Mouse (Mus musculus) midbrain, embryonic 13.5 days (tissue): ENCODE results near the gene Shisa8. TPM values are rescaled to one million over a fixed set of nuclear protein-coding genes. Genes with fewer than 3 reads are reported as not detected.

ENCODE experiments used
- ATAC-seq: fragments of 200-750 bp; cut with Nextera tagmentation; 2 replicates; pipeline ENCODE4 v1.8.0; 2017; ENCODE audit warnings: mild to moderate bottlenecking, moderate TSS enrichment, moderate library complexity
- H3K27ac ChIP-seq: fragments of 300-500 bp; sonication (generic); 2 replicates; pipeline ENCODE4 v1.5.1; 2015; ENCODE audit warnings: inconsistent platforms, mild to moderate bottlenecking, moderate library complexity
- H3K27me3 ChIP-seq: fragments of 300-500 bp; sonication (generic); 2 replicates; pipeline ENCODE4 v1.6.1; 2015; ENCODE audit warnings: mild to moderate bottlenecking, inconsistent platforms
- H3K36me3 ChIP-seq: fragments of 300-500 bp; sonication (generic); 2 replicates; pipeline ENCODE4 v1.6.1; 2015; ENCODE audit warnings: mild to moderate bottlenecking, inconsistent platforms
- H3K4me1 ChIP-seq: fragments of 300-500 bp; sonication (generic); replicated peaks from 2 replicates; pipeline ENCODE4 v1.6.1; 2015; ENCODE audit warnings: inconsistent platforms
- H3K4me2 ChIP-seq: fragments of 300-500 bp; sonication (generic); replicated peaks from 2 replicates; pipeline ENCODE4 v1.6.1; 2015; ENCODE audit warnings: moderate library complexity, mild to moderate bottlenecking, inconsistent platforms
- H3K4me3 ChIP-seq: fragments of 300-500 bp; sonication (generic); replicated peaks from 2 replicates; pipeline ENCODE4 v1.5.1; 2015; ENCODE audit warnings: mild to moderate bottlenecking, inconsistent platforms
- H3K9ac ChIP-seq: fragments of 300-500 bp; sonication (generic); replicated peaks from 2 replicates; pipeline ENCODE4 v1.6.1; 2015; ENCODE audit warnings: mild to moderate bottlenecking, inconsistent platforms
- H3K9me3 ChIP-seq: fragments of 300-500 bp; sonication (generic); 2 replicates; pipeline ENCODE4 v1.6.1; 2016; ENCODE audit warnings: mild to moderate bottlenecking, inconsistent platforms
- WGBS: fragments of 180-500 bp; shearing (Covaris S2); methylation state at CpG from one replicate; pipeline ENCODE4 v1.1.7; 2015; 5-methylcytosine and 5-hydroxymethylcytosine counted together
- polyA plus RNA-seq: library from polyadenylated mRNA; unstranded; fragments of >200 nt; fragmentation: Nextera tagmentation; extraction: Ambion mirVana; gene quantifications from 2 replicates; pipeline ENCODE4 v1.2.1, GENCODE M21; 2015

Shisa8 gene
- polyA plus RNA-seq, 1 experiment from 2014 or later, result 0.70 TPM

- peak; percentile 51; the same call in 1 of the 2 replicates for ATAC-seq
- H3K36me3 ChIP-seq, result peaks cover 10% of the 10 kb centered on the region
- H3K9me3 ChIP-seq, result no peaks in the 10 kb centered on the region
- 55% methylated on average over 8 of the region's 8 CpGs for WGBS
- no peak overlapping the region for H3K4me3 ChIP-seq
- peaks cover 61% of the 10 kb centered on the region for H3K4me1 ChIP-seq
- no peak overlapping the region for H3K9ac ChIP-seq
- H3K4me2 ChIP-seq, result no peak overlapping the region
- no peaks in the 10 kb centered on the region for H3K27me3 ChIP-seq
- no peak overlapping the region for H3K27ac ChIP-seq
Measured at GRCm38 (mm10) chr15:82165332-82166239, 47.0 kb downstream of the Shisa8 start.

GRCm38 (mm10) chr15:82164496-82164895, 48.1 kb downstream of the Shisa8 start:
- Histone ChIP-seq H3K27ac (peak overlapping the region; percentile 52), H3K4me2 (no peak overlapping the region), H3K27me3 (no peaks in the 10 kb centered on the region), H3K4me1 (peaks cover 72% of the 10 kb centered on the region), H3K9ac (no peak overlapping the region), H3K36me3 (no peaks in the 10 kb centered on the region), H3K9me3 (no peaks in the 10 kb centered on the region), H3K4me3 (no peak overlapping the region)
- ATAC-seq, result no peak
- WGBS, result 81% methylated on average over 7 of the region's 7 CpGs

GRCm38 (mm10) chr15:82164061-82164399, 48.6 kb downstream of the Shisa8 start:
- H3K27ac ChIP-seq, result peak overlapping the region; percentile 52
- no peak for ATAC-seq
- H3K4me1 ChIP-seq, result peaks cover 77% of the 10 kb centered on the region

GRCm38 (mm10) chr15:82163356-82164060, 49.1 kb downstream of the Shisa8 start:
- no peaks in the 10 kb centered on the region for H3K36me3 ChIP-seq
- H3K27me3 ChIP-seq, result no peaks in the 10 kb centered on the region
- H3K9ac ChIP-seq, result no peak overlapping the region
- H3K9me3 ChIP-seq, result no peaks in the 10 kb centered on the region
- H3K4me1 ChIP-seq, result peaks cover 82% of the 10 kb centered on the region
- no peak for ATAC-seq
- 89% methylated on average over 10 of the region's 10 CpGs for WGBS
- peak overlapping the region; percentile 52; the same call in 1 of the 2 replicates for H3K27ac ChIP-seq
- H3K4me3 ChIP-seq, result no peak overlapping the region
- H3K4me2 ChIP-seq, result no peak overlapping the region

More at GRCm38 (mm10) chr15:82164061-82164399, 48.6 kb downstream of the Shisa8 start:
- Histone ChIP-seq H3K27me3 (no peaks in the 10 kb centered on the region), H3K36me3 (no peaks in the 10 kb centered on the region), H3K9ac (no peak overlapping the region), H3K9me3 (no peaks in the 10 kb centered on the region), H3K4me3 (no peak overlapping the region), H3K4me2 (no peak overlapping the region)
- 57% methylated on average over 4 of the region's 4 CpGs for WGBS

- Histone ChIP-seq H3K27me3 (no peaks in the 10 kb centered on the region), H3K9me3 (no peaks in the 10 kb centered on the region), H3K4me2 (no peak overlapping the region), H3K4me1 (peaks cover 77% of the 10 kb centered on the region), H3K36me3 (no peaks in the 10 kb centered on the region), H3K9ac (no peak overlapping the region), H3K4me3 (no peak overlapping the region), H3K27ac (no peak overlapping the region)
- 92% methylated on average over 12 of the region's 12 CpGs for WGBS
- no peak for ATAC-seq
Measured at GRCm38 (mm10) chr15:82161965-82162600, 50.5 kb downstream of the Shisa8 start.

GRCm38 (mm10) chr15:82160731-82161640, 51.6 kb downstream of the Shisa8 start:
- H3K27me3 ChIP-seq, result no peaks in the 10 kb centered on the region
- no peaks in the 10 kb centered on the region for H3K36me3 ChIP-seq
- no peaks in the 10 kb centered on the region for H3K9me3 ChIP-seq
- no peak overlapping the region for H3K27ac ChIP-seq
- H3K9ac ChIP-seq, result no peak overlapping the region
- no peak overlapping the region for H3K4me2 ChIP-seq
- peaks cover 66% of the 10 kb centered on the region for H3K4me1 ChIP-seq
- 87% methylated on average over 11 of the region's 11 CpGs for WGBS
- H3K4me3 ChIP-seq, result no peak overlapping the region
- no peak for ATAC-seq

GRCm38 (mm10) chr15:82159471-82159870, 53.1 kb downstream of the Shisa8 start:
- Histone ChIP-seq H3K4me1 (peaks cover 59% of the 10 kb centered on the region), H3K27ac (no peak overlapping the region), H3K4me2 (no peak overlapping the region), H3K27me3 (no peaks in the 10 kb centered on the region), H3K9me3 (no peaks in the 10 kb centered on the region), H3K36me3 (no peaks in the 10 kb centered on the region), H3K4me3 (no peak overlapping the region), H3K9ac (no peak overlapping the region)
- WGBS, result 80% methylated on average over 9 of the region's 9 CpGs
- no peak for ATAC-seq

- no peaks in the 10 kb centered on the region for H3K9me3 ChIP-seq
- 80% methylated on average over 17 of the region's 17 CpGs for WGBS
- no peaks in the 10 kb centered on the region for H3K27me3 ChIP-seq
- H3K9ac ChIP-seq, result no peak overlapping the region
- H3K4me3 ChIP-seq, result no peak overlapping the region
- no peak overlapping the region for H3K4me2 ChIP-seq
- no peak overlapping the region for H3K27ac ChIP-seq
- H3K36me3 ChIP-seq, result no peaks in the 10 kb centered on the region
- H3K4me1 ChIP-seq, result peaks cover 55% of the 10 kb centered on the region
- no peak for ATAC-seq
Measured at GRCm38 (mm10) chr15:82158243-82159035, 54.2 kb downstream of the Shisa8 start.

- Histone ChIP-seq H3K9ac (no peak overlapping the region), H3K4me3 (no peak overlapping the region), H3K27me3 (no peaks in the 10 kb centered on the region), H3K4me2 (no peak overlapping the region), H3K36me3 (0 out of 2 replicates have a peak, but pooled peaks cover 4% of the 10 kb centered on the region), H3K27ac (no peak overlapping the region), H3K9me3 (no peaks in the 10 kb centered on the region), H3K4me1 (peaks cover 60% of the 10 kb centered on the region)
- WGBS, result 90% methylated on average over 10 of the region's 10 CpGs
- no peak for ATAC-seq
Measured at GRCm38 (mm10) chr15:82156902-82157301, 55.7 kb downstream of the Shisa8 start.

GRCm38 (mm10) chr15:82156298-82156697, 56.3 kb downstream of the Shisa8 start:
- H3K36me3 ChIP-seq, result peaks cover 7% of the 10 kb centered on the region; the same call in 1 of the 2 replicates
- H3K4me2 ChIP-seq, result no peak overlapping the region
- H3K27me3 ChIP-seq, result no peaks in the 10 kb centered on the region
- 96% methylated on average over 6 of the region's 6 CpGs for WGBS
- H3K9me3 ChIP-seq, result no peaks in the 10 kb centered on the region
- peaks cover 59% of the 10 kb centered on the region for H3K4me1 ChIP-seq
- no peak overlapping the region for H3K27ac ChIP-seq
- H3K9ac ChIP-seq, result no peak overlapping the region
- no peak for ATAC-seq
- no peak overlapping the region for H3K4me3 ChIP-seq
